Mouse (Mus musculus): Measurements from ENCODE around the gene Gm826. TPM values are rescaled to one million over a fixed set of nuclear protein-coding genes. Genes with fewer than 3 reads are reported as not detected.

Gm826 gene
- polyA plus RNA-seq, 1 experiment from 2014 or later, result not detected

- H3K9me3 ChIP-seq (ENCODE audit: control insufficient read depth, low read length), result no peaks in the 10 kb centered on the region
- no peak overlapping the region for H3K27ac ChIP-seq (ENCODE audit: low read depth, low read length)
- no peak overlapping the region for H3K4me3 ChIP-seq (ENCODE audit: low read depth, low read length)
- WGBS, result 50% methylated on average over 4 of the region's 4 CpGs
- DNase-seq (ENCODE audit: low spot score, missing footprints) (no peak), ATAC-seq (ENCODE audit: low FRiP score) (0 out of 2 replicates have a peak, but pooled peaks have one; percentile 33)
- no peak overlapping the region for H3K9ac ChIP-seq (ENCODE audit: low read length)
- peaks cover 2% of the 10 kb centered on the region; the same call in 1 of the 2 replicates for H3K4me1 ChIP-seq (ENCODE audit: control insufficient read depth, insufficient read depth, low read length)
- no peaks in the 10 kb centered on the region for H3K36me3 ChIP-seq (ENCODE audit: control insufficient read depth, insufficient read depth, low read length)
- H3K4me2 ChIP-seq, result no peak overlapping the region
- H3K27me3 ChIP-seq (ENCODE audit: control insufficient read depth, insufficient read depth, low read length), result peaks cover 45% of the 10 kb centered on the region
These were observed 23.5 kb upstream of the Gm826 start for GRCm38 (mm10) chr2:160357442-160357841.

- Histone ChIP-seq H3K27me3 (ENCODE audit: control insufficient read depth, insufficient read depth, low read length) (peaks cover 32% of the 10 kb centered on the region), H3K36me3 (ENCODE audit: control insufficient read depth, insufficient read depth, low read length) (no peaks in the 10 kb centered on the region), H3K4me1 (ENCODE audit: control insufficient read depth, insufficient read depth, low read length) (peaks cover 2% of the 10 kb centered on the region; the same call in 1 of the 2 replicates), H3K27ac (ENCODE audit: low read depth, low read length) (no peak overlapping the region), H3K4me3 (ENCODE audit: low read depth, low read length) (no peak overlapping the region), H3K4me2 (no peak overlapping the region), H3K9me3 (ENCODE audit: control insufficient read depth, low read length) (no peaks in the 10 kb centered on the region), H3K9ac (ENCODE audit: low read length) (no peak overlapping the region)
- peak; percentile 86 for DNase-seq (ENCODE audit: low spot score, missing footprints)
- 57% methylated on average over 5 of the region's 5 CpGs for WGBS
- no peak for ATAC-seq (ENCODE audit: low FRiP score)
These were observed 22.2 kb upstream of the Gm826 start for GRCm38 (mm10) chr2:160356132-160356531.

- Histone ChIP-seq H3K9ac (ENCODE audit: low read length) (no peak overlapping the region), H3K4me1 (ENCODE audit: control insufficient read depth, insufficient read depth, low read length) (peaks cover 2% of the 10 kb centered on the region; the same call in 1 of the 2 replicates), H3K36me3 (ENCODE audit: control insufficient read depth, insufficient read depth, low read length) (no peaks in the 10 kb centered on the region), H3K27ac (ENCODE audit: low read depth, low read length) (no peak overlapping the region), H3K4me3 (ENCODE audit: low read depth, low read length) (no peak overlapping the region), H3K4me2 (no peak overlapping the region), H3K9me3 (ENCODE audit: control insufficient read depth, low read length) (no peaks in the 10 kb centered on the region), H3K27me3 (ENCODE audit: control insufficient read depth, insufficient read depth, low read length) (peaks cover 15% of the 10 kb centered on the region)
- 60% methylated on average over 2 of the region's 2 CpGs for WGBS
- no peak for ATAC-seq (ENCODE audit: low FRiP score)
- peak; percentile 78 for DNase-seq (ENCODE audit: low spot score, missing footprints)
These were observed 20.4 kb upstream of the Gm826 start for GRCm38 (mm10) chr2:160354319-160354718.

- 89% methylated on average over 2 of the region's 2 CpGs for WGBS
- Histone ChIP-seq H3K27ac (ENCODE audit: low read depth, low read length) (no peak overlapping the region), H3K9me3 (ENCODE audit: control insufficient read depth, low read length) (no peaks in the 10 kb centered on the region), H3K36me3 (ENCODE audit: control insufficient read depth, insufficient read depth, low read length) (no peaks in the 10 kb centered on the region), H3K4me2 (no peak overlapping the region), H3K4me1 (ENCODE audit: control insufficient read depth, insufficient read depth, low read length) (peaks cover 6% of the 10 kb centered on the region; the same call in 1 of the 2 replicates), H3K4me3 (ENCODE audit: low read depth, low read length) (no peak overlapping the region), H3K9ac (ENCODE audit: low read length) (no peak overlapping the region), H3K27me3 (ENCODE audit: control insufficient read depth, insufficient read depth, low read length) (peaks cover 8% of the 10 kb centered on the region)
- ATAC-seq (ENCODE audit: low FRiP score) (no peak), DNase-seq (ENCODE audit: low spot score, missing footprints) (peak; percentile 73)
These were observed 19.6 kb upstream of the Gm826 start for GRCm38 (mm10) chr2:160353581-160353980.

- Histone ChIP-seq H3K9ac (ENCODE audit: low read length) (no peak overlapping the region), H3K9me3 (ENCODE audit: control insufficient read depth, low read length) (no peaks in the 10 kb centered on the region), H3K4me1 (ENCODE audit: control insufficient read depth, insufficient read depth, low read length) (peaks cover 7% of the 10 kb centered on the region; the same call in 1 of the 2 replicates), H3K36me3 (ENCODE audit: control insufficient read depth, insufficient read depth, low read length) (no peaks in the 10 kb centered on the region), H3K27ac (ENCODE audit: low read depth, low read length) (no peak overlapping the region), H3K4me2 (no peak overlapping the region), H3K4me3 (ENCODE audit: low read depth, low read length) (no peak overlapping the region), H3K27me3 (ENCODE audit: control insufficient read depth, insufficient read depth, low read length) (no peaks in the 10 kb centered on the region)
- DNase-seq (ENCODE audit: low spot score, missing footprints), result no peak
- 40% methylated on average over 8 of the region's 8 CpGs for WGBS
- ATAC-seq (ENCODE audit: low FRiP score), result no peak
These were observed 17.1 kb upstream of the Gm826 start for GRCm38 (mm10) chr2:160351038-160351574.

GRCm38 (mm10) chr2:160349578-160349977 is 15.6 kb upstream of the Gm826 start:
- H3K4me3 ChIP-seq (ENCODE audit: low read depth, low read length), result no peak overlapping the region
- WGBS, result 81% methylated on average over 4 of the region's 4 CpGs
- H3K4me2 ChIP-seq, result no peak overlapping the region
- DNase-seq (ENCODE audit: low spot score, missing footprints) (no peak), ATAC-seq (ENCODE audit: low FRiP score) (no peak)
- H3K4me1 ChIP-seq (ENCODE audit: control insufficient read depth, insufficient read depth, low read length), result peaks cover 7% of the 10 kb centered on the region; the same call in 1 of the 2 replicates
- H3K27ac ChIP-seq (ENCODE audit: low read depth, low read length), result no peak overlapping the region
- no peaks in the 10 kb centered on the region for H3K9me3 ChIP-seq (ENCODE audit: control insufficient read depth, low read length)
- no peak overlapping the region for H3K9ac ChIP-seq (ENCODE audit: low read length)
- H3K27me3 ChIP-seq (ENCODE audit: control insufficient read depth, insufficient read depth, low read length), result no peaks in the 10 kb centered on the region
- H3K36me3 ChIP-seq (ENCODE audit: control insufficient read depth, insufficient read depth, low read length), result no peaks in the 10 kb centered on the region

- no peaks in the 10 kb centered on the region for H3K27me3 ChIP-seq (ENCODE audit: control insufficient read depth, insufficient read depth, low read length)
- H3K4me2 ChIP-seq, result no peak overlapping the region
- no peaks in the 10 kb centered on the region for H3K36me3 ChIP-seq (ENCODE audit: control insufficient read depth, insufficient read depth, low read length)
- DNase-seq (ENCODE audit: low spot score, missing footprints), result no peak
- 42% methylated on average over 7 of the region's 7 CpGs for WGBS
- H3K27ac ChIP-seq (ENCODE audit: low read depth, low read length), result no peak overlapping the region
- no peaks in the 10 kb centered on the region for H3K9me3 ChIP-seq (ENCODE audit: control insufficient read depth, low read length)
- ATAC-seq (ENCODE audit: low FRiP score), result no peak
- peaks cover 7% of the 10 kb centered on the region; the same call in 1 of the 2 replicates for H3K4me1 ChIP-seq (ENCODE audit: control insufficient read depth, insufficient read depth, low read length)
- no peak overlapping the region for H3K4me3 ChIP-seq (ENCODE audit: low read depth, low read length)
- no peak overlapping the region for H3K9ac ChIP-seq (ENCODE audit: low read length)
These were observed 14.8 kb upstream of the Gm826 start for GRCm38 (mm10) chr2:160348796-160349195.

- DNase-seq (ENCODE audit: low spot score, missing footprints) (peak; percentile 85), ATAC-seq (ENCODE audit: low FRiP score) (no peak)
- Histone ChIP-seq H3K9ac (ENCODE audit: low read length) (no peak overlapping the region), H3K27me3 (ENCODE audit: control insufficient read depth, insufficient read depth, low read length) (no peaks in the 10 kb centered on the region), H3K4me2 (no peak overlapping the region), H3K4me1 (ENCODE audit: control insufficient read depth, insufficient read depth, low read length) (peaks cover 7% of the 10 kb centered on the region; the same call in 1 of the 2 replicates), H3K9me3 (ENCODE audit: control insufficient read depth, low read length) (no peaks in the 10 kb centered on the region), H3K4me3 (ENCODE audit: low read depth, low read length) (no peak overlapping the region), H3K36me3 (ENCODE audit: control insufficient read depth, insufficient read depth, low read length) (no peaks in the 10 kb centered on the region), H3K27ac (ENCODE audit: low read depth, low read length) (no peak overlapping the region)
- WGBS, result 58% methylated on average over 4 of the region's 4 CpGs
These were observed 14.2 kb upstream of the Gm826 start for GRCm38 (mm10) chr2:160348072-160348604.

- Histone ChIP-seq H3K27ac (ENCODE audit: low read depth, low read length) (no peak overlapping the region), H3K9me3 (ENCODE audit: control insufficient read depth, low read length) (no peaks in the 10 kb centered on the region), H3K4me3 (ENCODE audit: low read depth, low read length) (no peak overlapping the region), H3K4me1 (ENCODE audit: control insufficient read depth, insufficient read depth, low read length) (peaks cover 7% of the 10 kb centered on the region; the same call in 1 of the 2 replicates), H3K36me3 (ENCODE audit: control insufficient read depth, insufficient read depth, low read length) (no peaks in the 10 kb centered on the region), H3K9ac (ENCODE audit: low read length) (no peak overlapping the region), H3K4me2 (no peak overlapping the region), H3K27me3 (ENCODE audit: control insufficient read depth, insufficient read depth, low read length) (no peaks in the 10 kb centered on the region)
- DNase-seq (ENCODE audit: low spot score, missing footprints) (no peak), ATAC-seq (ENCODE audit: low FRiP score) (no peak)
These were observed 11.7 kb upstream of the Gm826 start for GRCm38 (mm10) chr2:160345644-160346043.

Measured in midbrain, embryonic 11.5 days (tissue).